In the genomic region with DNA sequence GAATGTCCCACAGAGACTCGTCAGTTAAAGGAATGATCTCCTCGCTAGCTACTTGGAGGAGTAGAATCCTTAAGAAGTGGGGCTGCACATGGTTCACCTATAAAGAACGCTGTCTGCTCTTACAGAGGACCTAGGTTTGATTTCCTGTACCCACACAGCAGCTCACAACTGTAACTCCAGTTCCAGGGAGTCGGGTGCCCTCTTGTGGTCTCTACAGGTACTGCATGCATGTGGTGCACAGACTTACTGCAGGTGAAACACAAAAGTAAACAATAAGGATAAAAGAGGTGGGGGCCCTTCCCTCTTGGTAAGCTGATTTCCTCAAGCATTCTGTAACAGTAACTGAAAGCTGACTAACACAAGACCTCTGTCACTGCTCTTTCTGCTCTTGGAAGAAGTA, we compare ENCODE assay signal across 7 mouse cellular contexts.
DNase-seq lines count a peak whose midpoint lies in the region.

No protein-coding gene starts in this region.

- DNase-seq in layer of hippocampus, adult 11-12 months (ENCODE audit: low spot score) = peak; percentile 49
- DNase-seq in layer of hippocampus, postnatal 36 days = no peak
- DNase-seq in ES-CJ7 (ENCODE audit: low read depth, low spot score) (peak; percentile 83), adipocyte (ENCODE audit: low spot score) (peak; percentile 20)
- DNase-seq in lung, postnatal 14 days = peak; percentile 22
- no peak for DNase-seq in frontal cortex, postnatal 14 days (ENCODE audit: low spot score in 2 of 2)
- DNase-seq in right cerebral cortex, postnatal 25 days = no peak

Comparison
In these comparisons a context has a peak if more than half of its experiments do, and no peak if none do; other contexts are left out.
1. DNase-seq: peak in layer of hippocampus, adult 11-12 months (single experiment), ES-CJ7 (single experiment), adipocyte (single experiment) and lung, postnatal 14 days (single experiment); none in layer of hippocampus, postnatal 36 days (0 of 2), frontal cortex, postnatal 14 days (0 of 2) and right cerebral cortex, postnatal 25 days (single experiment).